Mouse (Mus musculus): Measurements from ENCODE around the gene Shb.

The Shb gene

GRCm38 (mm10) chr4:45421519-45422260 is 110.6 kb downstream of the Shb start:
- DNase-seq (ENCODE audit: low read depth, low spot score) = no peak

- DNase-seq (ENCODE audit: low read depth, low spot score) = no peak
Measured at GRCm38 (mm10) chr4:45420733-45421132, 111.5 kb downstream of the Shb start.

GRCm38 (mm10) chr4:45419051-45419450 is 113.2 kb downstream of the Shb start:
- no peak for DNase-seq (ENCODE audit: low read depth, low spot score)

GRCm38 (mm10) chr4:45418229-45418950 is 113.9 kb downstream of the Shb start:
- DNase-seq (ENCODE audit: low read depth, low spot score) = peak; percentile 66

- no peak for DNase-seq (ENCODE audit: low read depth, low spot score)
Measured at GRCm38 (mm10) chr4:45416314-45416713, 116.0 kb downstream of the Shb start.

- no peak for DNase-seq (ENCODE audit: low read depth, low spot score)
Measured at GRCm38 (mm10) chr4:45413674-45414338, 118.5 kb downstream of the Shb start.

GRCm38 (mm10) chr4:45412433-45413192 is 119.7 kb downstream of the Shb start:
- DNase-seq (ENCODE audit: low read depth, low spot score) = no peak

- no peak for DNase-seq (ENCODE audit: low read depth, low spot score)
Measured at GRCm38 (mm10) chr4:45411181-45411790, 121.0 kb downstream of the Shb start.

GRCm38 (mm10) chr4:45409270-45409669 is 123.0 kb downstream of the Shb start:
- DNase-seq (ENCODE audit: low read depth, low spot score) = peak; percentile 88

- peak; percentile 97 for DNase-seq (ENCODE audit: low read depth, low spot score)
Measured at GRCm38 (mm10) chr4:45408427-45409132, 123.7 kb downstream of the Shb start, which contains the start of gene Slc25a51. Slc25a51 (minus strand) TSS chr4:45408766.

GRCm38 (mm10) chr4:45407703-45408334 is 124.5 kb downstream of the Shb start:
- DNase-seq (ENCODE audit: low read depth, low spot score) = peak; percentile 58

- no peak for DNase-seq (ENCODE audit: low read depth, low spot score)
Measured at GRCm38 (mm10) chr4:45407001-45407702, 125.1 kb downstream of the Shb start.

GRCm38 (mm10) chr4:45406397-45406796 is 125.9 kb downstream of the Shb start:
- DNase-seq (ENCODE audit: low read depth, low spot score) = no peak

GRCm38 (mm10) chr4:45405315-45405714 is 127.0 kb downstream of the Shb start:
- DNase-seq (ENCODE audit: low read depth, low spot score) = no peak

GRCm38 (mm10) chr4:45404086-45404485 is 128.2 kb downstream of the Shb start:
- DNase-seq (ENCODE audit: low read depth, low spot score) = no peak

GRCm38 (mm10) chr4:45403499-45403878 is 128.8 kb downstream of the Shb start:
- peak; percentile 42 for DNase-seq (ENCODE audit: low read depth, low spot score)

GRCm38 (mm10) chr4:45402878-45403498 is 129.3 kb downstream of the Shb start:
- peak; percentile 39 for DNase-seq (ENCODE audit: low read depth, low spot score)

GRCm38 (mm10) chr4:45402281-45402680 is 130.0 kb downstream of the Shb start:
- DNase-seq (ENCODE audit: low read depth, low spot score) = peak; percentile 58
